Mouse (Mus musculus) natural killer cell, adult 2 months (primary cell): ENCODE measurements around the gene Efnb3.

ENCODE experiments used
- DNase-seq, 2 experiments: peaks; one replicate each; pipeline ENCODE4 v3.0.0; 2022; ENCODE audit warnings: low spot score in 2 of 2

The Efnb3 gene

DNA sequence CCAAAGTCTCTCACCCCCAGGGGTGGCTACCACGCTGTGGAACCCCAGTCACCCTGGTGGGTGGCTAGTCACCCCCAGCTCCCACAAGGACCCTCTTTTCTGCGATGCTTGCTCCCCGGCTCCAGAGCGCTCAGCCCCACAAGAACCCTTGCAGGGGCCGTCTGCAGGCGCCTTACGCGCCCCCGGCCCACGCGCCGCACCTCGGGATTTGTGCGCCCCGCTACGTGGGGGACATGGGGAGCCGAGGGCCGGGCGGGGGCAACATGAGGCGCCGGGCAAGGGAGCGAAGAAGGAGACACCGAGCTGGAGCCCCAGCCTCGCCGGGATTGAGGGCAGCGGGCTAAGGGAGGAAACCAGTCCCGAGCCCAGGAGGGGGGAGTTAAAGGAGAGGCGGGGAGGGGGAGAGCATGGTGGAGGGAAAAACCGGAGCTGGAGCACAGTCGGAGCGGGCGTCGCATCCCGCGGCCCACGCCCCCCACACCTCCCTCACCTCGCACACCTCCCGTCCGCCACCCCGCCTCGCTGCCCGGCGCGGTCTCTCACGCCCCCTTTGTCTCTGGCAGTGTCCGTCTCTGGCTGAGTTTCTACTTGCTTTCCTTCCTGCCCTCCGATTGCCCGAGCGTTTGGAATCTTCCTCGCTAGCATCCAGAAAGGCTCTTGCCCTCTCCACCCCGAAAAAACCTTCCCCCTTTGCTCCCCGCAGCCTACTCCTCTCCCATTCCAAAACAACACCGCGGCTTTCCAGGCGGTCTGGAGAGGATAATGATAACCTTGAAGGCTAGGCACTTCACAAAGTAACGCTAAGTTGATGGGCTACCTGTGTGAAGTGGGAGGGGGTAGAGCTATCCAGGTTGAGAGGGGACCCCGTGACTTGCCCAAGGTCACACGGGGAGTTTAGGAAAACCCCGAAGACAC, at the start of gene Efnb3:
Gene Efnb3, minus strand, starts transcription at position 355 of the 915 bp plus-strand sequence.
- DNase-seq = no peak

DNA sequence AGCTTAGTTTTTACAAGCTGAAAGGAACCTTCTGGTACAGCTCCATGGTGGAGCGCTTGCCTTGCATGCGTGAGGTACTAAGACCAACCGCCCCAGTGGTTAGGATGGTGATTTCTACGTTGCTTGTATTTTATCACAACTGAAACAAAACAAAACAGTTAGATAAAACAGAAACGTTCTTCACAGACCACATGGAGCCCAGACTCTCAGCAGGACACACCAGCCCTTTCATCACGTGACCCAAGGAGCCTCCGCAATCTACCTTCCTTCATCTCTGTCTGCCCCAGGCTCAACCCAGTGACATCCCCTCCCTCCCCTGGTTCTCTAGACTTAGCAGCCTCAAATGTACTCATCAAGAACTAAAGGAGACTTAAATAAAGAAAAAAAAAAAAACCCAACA, 49.4 kb upstream of the Efnb3 start:
- DNase-seq = no peak

DNA sequence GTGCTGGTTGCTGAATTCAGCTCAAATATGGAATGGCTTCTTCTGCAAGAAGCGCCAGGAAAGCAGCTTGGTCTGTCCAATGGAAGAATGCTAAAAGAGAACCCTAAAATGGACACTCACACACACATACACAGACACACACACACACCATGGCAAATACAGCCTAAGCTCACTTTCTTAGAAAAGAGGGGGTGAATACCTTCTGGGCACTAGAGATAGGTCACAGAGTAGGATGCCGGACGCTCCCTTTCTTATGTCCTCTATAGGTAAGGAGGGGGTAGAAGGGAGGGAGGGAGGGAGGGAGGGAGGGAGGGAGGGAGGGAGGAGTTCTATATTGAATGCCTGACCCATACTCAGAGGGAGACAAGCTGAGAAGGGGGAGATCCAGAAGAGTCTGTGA, 48.5 kb upstream of the Efnb3 start:
- no peak for DNase-seq

DNA sequence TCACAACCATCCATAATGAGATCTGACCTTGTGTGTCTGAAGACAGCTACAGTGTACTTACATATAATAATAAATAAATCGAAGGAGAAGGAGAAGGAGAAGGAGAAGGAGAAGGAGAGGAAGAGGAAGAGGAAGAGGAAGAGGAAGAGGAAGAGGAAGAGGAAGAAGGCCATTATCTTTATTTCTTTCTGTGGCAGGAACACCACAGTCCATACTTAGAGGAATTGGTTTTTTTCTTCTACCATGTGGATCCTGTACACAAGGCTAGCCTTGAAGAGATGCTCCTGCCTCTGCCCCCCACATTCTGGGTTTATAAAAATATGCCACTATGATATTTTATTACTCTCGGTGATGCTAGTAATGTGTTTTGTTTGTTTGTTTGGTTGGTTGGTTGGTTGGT, 46.8 kb upstream of the Efnb3 start:
- no peak for DNase-seq

DNA sequence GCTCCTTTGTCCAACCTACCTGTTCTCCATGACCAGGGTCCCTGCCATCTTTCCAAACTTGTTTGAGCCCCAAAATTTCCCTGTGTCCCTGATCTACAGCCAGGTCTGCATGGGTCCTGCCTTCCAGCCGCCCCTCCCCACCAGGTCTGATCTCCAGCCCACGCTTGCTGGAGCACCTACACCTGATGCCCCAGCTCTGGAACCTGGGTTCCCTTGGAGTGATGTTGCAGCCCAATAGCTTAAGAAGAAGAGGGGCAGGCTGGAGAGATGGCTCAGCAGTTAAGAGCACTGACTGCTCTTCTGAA, 46.4 kb upstream of the Efnb3 start:
- no peak for DNase-seq

DNA sequence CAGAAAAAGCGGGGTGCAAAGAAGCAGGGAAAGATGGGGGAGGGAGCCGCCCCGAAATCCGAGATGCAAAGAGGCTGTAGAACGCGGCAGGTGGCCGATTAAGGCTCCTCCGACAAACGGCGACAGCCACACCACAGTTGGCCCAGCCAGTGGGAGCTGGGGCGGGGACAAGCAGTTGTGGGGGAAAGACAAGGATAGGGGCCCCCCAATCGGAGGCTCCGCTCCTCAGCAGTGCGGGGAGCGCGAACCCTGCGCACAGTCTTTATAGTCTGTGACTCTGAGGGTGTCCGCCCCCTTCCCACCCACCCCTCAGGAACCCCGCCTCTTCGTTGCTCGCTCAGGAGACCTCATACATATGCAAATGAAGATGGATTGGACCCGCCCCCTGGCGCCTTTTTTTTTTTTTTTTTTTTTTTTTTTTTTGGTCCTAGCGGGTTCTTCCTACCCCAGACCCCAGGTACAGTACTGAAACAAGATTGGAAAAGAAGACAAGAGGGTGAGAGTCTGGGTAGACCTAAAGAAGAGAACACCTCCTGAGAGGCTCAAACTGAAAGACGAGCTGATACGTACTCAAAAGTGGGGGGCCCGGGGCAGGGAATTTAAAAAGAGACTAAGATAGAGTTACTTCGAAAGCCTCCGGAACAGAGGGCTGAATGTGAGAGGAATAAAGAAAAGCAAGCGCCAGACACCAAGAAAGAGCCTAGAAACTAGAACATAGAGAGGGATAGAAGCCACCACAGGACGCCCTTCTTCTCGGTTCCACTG, 45.9 kb upstream of the Efnb3 start, which contains the start of gene Atp1b2:
Gene Atp1b2, minus strand, starts transcription at position 217 of the 765 bp plus-strand sequence.
- peak in 1 of 2 experiments; percentile 46 for DNase-seq

DNA sequence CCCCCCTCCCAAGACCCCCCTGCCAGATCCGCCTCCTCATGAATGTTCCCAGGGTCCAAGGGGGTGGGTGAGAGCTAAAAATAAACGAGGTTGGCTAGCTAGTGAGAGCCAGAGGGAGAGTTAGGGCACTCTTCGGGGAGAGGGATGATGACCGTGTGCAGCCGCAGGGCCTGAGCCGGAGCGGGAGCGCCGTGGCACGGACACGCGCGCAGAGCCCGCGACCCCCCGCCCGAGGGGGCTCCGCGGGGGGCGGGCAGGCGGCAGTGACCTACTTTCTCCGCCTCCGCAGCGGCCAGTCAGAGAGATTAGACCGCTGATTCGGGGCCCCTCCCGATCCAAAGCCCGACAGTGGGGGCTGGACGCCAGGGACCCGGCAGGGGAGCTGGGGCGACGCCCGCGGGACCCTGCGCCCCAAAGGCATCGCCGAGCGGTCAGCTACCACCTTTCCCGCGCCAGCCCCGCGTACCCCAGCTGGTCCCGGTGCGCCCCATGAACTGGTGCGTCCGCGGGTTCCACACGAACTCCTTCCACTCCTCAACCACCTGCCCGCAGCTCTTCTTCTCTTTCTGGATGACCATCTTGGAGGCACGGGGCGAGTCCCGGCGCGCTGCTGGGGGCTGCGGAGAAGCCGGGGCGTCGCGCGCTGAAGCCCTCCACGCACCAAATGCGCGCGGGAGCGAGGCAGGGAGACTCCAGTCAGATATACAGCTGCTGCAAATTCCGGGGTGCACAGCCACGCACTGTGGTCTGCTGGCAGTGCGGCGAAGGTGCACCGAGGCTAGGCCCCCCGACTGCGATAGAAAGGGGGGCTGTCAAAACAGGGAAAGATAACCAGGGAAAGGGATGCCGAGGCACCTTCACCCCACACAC, 45.0 kb upstream of the Efnb3 start:
- DNase-seq = no peak

DNA sequence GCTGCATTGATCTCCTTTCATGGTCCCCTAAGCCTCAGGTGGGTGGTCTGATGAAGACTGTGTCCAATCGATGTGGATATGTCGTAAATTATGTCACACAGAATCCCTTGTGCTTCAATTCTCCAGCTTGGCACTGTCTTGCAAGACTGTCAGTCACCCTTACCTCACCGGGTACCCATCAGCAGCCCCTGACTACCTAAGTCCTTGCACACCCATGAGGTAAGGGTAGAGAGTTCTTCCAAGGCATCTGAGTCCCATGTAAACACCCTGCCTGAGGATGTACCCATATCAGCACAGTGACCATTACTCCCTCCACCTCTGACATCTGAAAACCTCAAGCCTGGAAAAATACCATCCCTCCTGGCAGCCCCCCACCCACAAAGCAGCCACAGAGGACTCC, 44.3 kb upstream of the Efnb3 start:
- no peak for DNase-seq

DNA sequence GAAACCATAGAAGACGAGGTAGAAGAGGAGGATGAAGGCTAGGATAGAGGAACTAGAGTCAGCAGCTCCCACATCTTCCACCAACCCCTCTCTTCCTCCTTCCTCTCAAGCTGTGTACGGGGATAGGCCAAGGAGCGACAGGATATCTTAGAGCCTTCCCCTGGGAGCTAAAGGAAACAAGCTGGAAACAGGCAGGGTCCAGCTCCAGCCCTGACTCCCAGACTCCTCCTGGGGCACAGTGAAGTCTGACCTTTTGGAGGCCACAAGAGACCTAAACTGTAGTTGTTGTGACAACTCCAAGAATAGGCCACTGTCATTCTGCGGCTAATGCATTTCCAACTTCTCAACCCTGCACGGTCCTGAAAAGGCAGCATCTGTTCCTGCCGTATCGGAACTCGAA, 43.5 kb upstream of the Efnb3 start:
- DNase-seq = no peak

DNA sequence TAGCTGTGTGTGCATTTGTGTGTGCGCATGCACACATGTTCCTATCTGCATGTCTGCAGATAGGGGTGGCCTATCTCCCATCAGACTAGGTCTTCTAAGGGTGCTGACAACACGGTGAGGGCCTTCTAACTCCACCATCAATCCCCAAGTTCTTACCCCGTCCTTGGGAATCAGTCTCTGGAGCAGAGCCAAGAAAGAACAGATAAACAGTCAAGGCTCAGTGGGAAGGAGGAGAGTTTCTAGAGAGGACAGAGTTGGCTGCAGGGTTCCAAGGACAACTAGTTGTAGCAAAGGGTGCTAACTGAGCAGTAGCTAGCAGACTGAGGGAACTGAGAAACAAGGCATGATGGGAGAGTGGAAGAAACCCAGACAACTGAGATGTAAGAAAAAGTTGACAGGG, 41.8 kb upstream of the Efnb3 start:
- no peak for DNase-seq

DNA sequence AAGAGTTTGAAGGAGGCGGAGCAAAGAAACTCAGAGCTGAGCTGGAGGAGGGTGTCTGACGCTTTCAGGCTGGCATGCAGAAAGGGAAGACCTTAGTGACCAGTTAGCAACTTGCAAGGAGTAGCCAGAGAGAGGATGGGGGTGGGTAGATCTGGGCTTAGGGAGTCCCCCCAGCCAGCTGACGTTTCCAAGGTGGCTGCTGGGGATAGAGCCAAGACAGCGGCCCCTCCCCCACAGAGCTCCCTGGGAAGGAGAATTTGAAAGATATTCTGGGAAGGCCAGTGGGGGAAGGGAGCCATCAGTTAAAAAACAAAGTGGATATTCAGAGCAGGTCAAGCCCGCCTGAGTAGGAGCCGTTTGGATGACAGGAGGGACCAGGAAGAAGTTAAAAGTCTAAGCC, 40.1 kb upstream of the Efnb3 start:
- DNase-seq = no peak

DNA sequence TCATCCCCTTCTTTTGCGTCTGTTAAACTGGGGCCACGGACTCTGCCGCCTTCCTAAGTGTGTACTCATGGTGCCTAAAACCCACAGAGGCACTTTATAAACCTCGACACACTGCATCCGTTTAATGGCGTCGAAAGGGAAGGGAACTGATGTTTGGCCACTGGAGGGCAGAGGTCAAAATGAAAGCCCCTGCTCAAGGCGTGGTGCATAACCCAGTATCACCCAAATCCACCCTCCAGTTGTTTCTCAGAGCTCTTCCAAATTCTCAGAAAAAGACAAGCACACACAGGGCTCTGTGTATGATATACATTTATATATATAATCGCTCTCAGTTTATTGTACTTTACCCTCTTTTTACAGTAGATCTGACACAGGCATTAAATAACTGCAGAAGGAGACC, 39.4 kb upstream of the Efnb3 start:
- DNase-seq = no peak

DNA sequence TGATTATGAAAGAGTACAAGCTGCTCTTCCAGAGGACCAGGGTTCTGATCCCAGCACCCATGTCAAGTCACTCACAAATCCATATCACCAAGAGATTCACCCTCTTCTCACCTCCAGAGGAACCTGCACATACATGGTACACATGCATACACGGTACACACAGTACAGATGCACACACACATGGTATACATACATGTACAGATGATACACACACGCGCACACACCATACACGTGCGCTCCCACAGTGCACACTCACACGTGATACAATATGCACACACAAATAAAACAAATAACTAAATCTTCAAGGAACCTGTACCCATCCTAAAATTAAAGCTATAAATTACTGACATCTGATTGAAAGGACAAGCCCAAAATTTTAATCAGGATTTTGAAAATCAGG, 34.8 kb upstream of the Efnb3 start:
- DNase-seq = no peak

DNA sequence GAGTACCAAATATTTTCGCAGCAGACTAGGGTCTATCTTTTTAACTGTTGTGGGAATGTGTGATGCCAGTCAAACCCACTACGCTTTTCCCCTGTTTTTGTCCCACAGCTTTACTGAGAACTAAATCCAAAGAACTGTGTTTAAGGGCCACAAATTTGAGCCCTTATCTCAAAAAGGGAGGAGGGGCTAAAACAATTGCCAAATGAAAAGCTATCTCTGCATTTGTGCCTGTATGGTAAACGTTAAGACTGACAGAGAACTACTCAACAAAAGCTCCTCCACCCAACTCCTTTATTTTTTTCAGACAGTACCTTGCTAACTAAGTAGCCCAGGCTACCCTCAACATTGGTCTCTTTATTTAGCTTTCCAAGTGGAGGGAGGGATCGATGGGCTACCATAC, 32.8 kb upstream of the Efnb3 start:
- no peak for DNase-seq

DNA sequence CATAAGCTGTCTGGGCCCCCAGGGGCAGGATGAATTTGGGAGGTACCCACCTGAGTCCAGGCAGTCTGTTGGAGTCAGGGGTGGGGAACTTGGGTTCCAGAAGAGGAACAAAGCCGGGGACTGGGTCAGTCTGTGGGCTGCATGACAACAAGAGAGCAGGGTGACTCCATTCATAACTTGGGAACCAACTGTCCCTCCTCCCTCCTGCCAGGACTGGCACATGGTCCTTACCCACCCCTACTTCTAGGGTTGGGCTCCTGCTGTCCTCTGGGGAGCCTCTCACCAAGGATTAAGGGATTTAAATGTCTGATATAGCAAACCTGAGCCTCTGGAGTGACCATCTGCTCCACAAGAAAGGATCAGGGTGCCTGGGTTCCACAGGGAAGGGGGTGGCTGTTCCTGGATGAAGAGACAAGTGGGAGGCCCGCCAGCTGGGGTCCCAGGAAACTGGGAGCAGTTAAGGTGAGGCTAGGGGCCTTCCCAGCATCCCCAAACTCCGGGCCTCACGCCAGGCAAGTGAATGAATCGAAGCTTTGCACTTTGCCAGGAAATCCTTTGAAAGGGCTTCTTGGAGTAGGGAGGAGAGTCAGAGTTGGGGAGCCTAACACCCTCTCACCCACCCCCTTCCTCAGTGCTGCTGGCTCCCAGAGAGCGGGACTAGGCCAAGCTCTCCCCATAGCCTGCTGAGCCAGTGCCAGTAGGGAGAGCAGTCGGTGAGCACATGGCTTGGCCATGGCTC, 32.1 kb upstream of the Efnb3 start:
- no peak for DNase-seq

DNA sequence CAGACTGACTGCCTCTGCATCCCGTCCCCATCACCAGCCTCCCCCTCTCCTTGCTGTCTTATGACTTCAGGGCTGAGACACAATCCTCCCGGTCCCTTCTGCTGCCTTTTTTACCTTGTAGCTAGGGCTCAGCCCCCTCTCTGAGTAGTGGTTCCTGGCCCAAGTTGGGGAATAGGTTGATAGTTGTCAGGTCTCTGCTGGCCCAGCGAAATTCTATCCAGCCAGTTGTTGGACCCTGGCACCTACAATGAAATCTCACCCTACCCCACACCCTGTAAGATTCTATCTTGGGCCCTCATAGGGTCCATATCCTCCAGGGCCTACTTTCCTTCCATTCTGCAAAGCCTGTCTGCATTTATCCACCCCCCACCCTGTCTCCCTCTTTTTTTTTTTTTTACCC, 31.4 kb upstream of the Efnb3 start:
- DNase-seq = no peak

DNA sequence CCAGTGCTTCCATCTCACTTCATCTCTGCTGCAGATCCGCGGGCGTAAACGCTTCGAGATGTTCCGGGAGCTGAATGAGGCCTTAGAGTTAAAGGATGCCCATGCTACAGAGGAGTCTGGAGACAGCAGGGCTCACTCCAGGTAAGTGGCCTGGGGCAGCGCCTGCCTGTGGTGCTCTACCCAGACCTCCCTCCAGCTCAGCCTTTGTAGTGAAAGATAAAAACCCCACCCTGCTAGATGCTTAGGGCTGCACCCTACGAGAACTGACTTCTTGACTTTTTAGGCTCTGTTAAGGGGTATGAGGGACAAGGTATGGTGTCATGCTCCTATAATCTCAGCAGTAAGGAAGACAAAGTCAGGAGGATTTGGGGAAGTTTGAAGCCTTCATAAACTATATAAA, 30.6 kb upstream of the Efnb3 start:
- DNase-seq = no peak

DNA sequence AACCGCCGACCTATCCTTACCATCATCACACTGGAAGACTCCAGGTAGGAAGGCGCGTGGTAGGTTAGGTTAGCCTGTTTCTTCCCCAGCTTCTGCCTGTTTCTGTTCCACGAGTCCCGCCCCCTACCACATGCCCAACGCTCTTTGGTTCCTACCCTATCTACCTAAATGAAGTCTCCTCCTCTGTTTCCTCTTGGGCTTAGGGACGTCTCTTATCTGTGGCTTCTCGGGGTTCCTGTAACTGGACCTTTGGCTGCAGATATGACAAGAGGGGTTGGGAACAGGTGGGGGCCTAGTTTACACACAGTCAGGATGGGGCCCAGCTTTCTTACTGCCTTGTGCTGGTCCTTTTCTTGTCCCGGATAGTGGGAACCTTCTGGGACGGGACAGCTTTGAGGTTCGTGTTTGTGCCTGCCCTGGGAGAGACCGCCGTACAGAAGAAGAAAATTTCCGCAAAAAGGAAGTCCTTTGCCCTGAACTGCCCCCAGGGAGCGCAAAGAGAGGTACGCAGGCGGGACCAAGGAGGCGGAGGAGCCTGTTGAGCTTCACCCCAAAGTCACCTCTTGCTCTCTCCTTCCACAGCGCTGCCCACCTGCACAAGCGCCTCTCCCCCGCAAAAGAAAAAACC, 29.3 kb upstream of the Efnb3 start:
- no peak for DNase-seq

DNA sequence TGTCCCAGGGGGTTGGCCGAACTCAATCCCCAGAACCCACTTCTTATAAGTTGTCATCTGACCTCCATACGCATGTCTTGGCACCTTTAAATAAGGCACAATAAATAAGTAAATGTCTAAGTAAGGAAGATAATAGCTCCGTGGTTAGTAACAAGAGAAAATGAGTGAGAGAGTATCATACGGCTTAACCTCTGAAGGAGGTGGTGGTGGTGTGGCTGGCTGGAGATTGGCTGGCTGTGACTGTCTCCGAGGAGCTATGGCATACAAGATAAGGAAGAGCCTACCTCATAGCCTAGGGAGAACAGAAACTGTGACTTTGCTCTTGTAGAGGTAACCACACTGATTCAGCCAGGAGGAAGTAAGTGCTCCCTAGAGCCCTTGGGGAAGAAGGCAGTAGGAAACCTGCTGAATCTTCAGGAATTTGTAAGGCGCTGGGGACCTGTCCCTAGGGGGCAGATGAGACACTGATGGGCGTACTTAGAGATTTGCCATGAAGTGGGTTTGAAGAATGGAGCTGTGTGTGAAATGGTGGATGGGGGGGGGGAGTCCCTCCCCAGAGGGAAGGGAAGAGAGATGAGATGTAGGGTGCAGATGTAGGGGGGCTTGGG, 25.8 kb upstream of the Efnb3 start:
- DNase-seq = no peak

DNA sequence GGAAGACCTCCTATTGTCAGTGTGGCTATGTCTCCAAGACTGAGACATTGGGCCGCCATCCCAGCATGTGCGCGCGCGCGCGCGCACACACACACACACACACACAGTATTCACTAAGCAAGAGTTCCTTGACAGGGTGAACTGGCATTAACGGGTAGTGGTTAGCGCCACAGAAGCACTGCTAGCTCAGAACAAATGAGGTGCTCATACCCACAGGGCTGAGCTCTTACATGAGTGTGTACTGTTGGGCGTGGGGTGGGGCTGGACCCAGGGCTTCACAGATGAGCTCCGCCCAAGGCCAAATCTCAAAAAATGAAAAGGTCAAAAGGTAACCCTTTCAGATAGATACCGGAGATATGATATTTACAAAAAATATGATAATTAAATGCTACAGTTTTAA, 24.9 kb upstream of the Efnb3 start:
- no peak for DNase-seq

DNA sequence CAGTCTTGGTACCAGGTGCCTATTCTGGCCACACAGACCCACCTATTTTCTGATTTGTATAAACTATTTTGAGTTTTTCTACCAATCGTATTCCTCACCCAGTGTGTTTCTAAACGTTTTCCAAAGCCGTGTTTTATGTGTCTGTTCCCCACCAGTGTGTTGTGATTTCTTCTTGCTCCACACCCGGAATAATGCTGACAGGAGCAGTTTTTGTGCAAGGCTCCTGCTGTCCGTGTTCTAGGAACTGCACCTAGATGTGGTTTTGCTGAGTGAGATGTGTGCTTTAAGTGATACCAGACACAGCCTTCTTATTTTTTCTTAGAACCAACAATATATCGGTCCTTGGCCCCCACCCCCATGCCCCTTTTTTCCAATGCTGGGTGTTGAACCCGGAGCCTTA, 24.0 kb upstream of the Efnb3 start:
- no peak for DNase-seq
